Mouse (Mus musculus): Measurements from ENCODE around the gene B3gnt3. TPM values are rescaled to one million over a fixed set of nuclear protein-coding genes. Genes with fewer than 3 reads are reported as not detected.
"Not testable (repeated sequence)": the region's sequence is repeated elsewhere in the genome, so short reads cannot be mapped to it uniquely, and the experiment has no call there.

Gene B3gnt3
- 0.44 and 0.62 TPM in 2 replicates for polyA plus RNA-seq (2015; fragmentation: Nextera tagmentation; extraction: Ambion mirVana)

DNA sequence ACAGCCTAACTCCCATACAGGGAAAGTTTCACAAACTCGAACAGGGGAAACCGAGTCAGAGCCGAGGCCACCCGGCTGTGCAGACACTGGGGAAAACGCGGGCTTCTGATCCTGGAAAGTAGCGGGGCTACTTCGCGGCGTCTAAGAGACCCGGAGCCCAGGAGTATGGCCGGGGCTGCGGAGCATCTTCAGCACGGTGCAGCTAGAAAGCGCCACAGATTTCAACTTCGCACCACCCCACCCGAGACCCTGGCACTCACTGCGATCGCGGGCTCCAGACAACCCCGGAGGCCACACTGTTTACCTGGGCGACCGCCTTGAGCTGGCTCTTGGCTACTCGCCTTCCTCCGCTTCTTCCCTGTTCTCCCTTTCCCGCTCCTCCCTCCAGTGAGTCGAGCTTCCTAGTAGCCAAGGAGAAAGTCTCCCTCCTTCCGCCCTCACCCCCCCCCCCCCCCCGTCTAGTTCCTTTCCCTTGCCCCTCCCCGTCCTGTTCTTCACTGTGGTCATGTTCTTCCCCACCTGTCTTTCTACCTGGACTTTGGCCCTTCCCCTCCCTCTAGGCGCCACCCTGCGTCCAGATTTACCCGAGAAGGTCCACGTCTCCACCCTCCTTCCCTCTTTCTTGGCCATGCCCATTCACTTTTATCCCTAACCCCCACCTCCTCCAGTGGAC is at the start of gene B3gnt3:
B3gnt3 (minus strand) TSS at position 376 of the 673 bp plus-strand sequence.
- H3K4me3 ChIP-seq (ENCODE audit: low read length), result peak within 1 kb of the TSS; percentile 5; the same call in 1 of the 2 replicates

DNA sequence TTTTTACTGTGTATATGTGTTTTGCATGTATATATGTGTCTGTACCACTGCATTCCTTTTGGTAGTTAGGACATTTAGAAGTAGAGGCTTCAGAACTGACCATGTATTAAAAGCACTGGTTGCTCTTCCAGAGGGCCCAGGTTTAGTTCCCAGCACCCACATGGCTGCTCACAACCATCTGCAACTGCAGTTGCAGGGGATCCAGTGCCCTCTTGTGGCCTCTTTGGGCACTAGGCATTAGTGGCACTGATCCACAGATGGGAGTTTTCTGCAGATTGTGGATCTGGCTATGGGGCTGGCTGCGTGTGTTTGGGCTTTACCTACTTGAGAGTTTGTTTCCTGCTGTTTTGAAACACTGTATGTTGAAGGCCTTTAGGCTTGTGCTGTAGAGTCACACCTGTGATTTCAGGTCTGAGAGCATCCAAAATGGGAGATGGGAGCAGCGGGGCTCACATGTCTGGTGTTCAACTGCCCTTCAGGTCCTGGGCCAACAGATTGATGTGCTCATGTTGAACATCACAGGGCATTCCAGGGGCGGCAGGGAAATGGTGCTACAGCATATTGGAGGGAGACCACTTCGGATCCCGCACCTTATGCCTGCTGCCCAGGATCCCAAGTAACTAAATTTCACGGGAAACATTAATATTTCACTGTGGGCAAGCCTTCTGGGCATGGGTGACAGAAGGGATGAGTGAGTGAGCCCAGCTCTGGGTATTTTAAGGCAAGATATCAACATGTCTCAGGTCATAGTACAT is 47.9 kb upstream of the B3gnt3 start:
- not testable (repeated sequence) for H3K27me3 ChIP-seq (replicated peaks; ENCODE audit: control insufficient read depth, insufficient read depth, low read length); H3K36me3 ChIP-seq (ENCODE audit: control insufficient read depth, insufficient read depth, low read length); H3K4me1 ChIP-seq (ENCODE audit: control insufficient read depth, insufficient read depth, low read depth, low read length); H3K4me3 ChIP-seq (ENCODE audit: low read length); H3K9ac ChIP-seq (ENCODE audit: low read depth, low read length); H3K9me3 ChIP-seq (ENCODE audit: control insufficient read depth, low read length); ATAC-seq; H3K4me2 ChIP-seq (ENCODE audit: low read length); H3K27ac ChIP-seq (ENCODE audit: low read depth, low read length)
- WGBS, result 86% methylated on average over 6 of the region's 6 CpGs

More for the DNA sequence above, at the start of gene B3gnt3:
- Histone ChIP-seq H3K9me3 (ENCODE audit: control insufficient read depth, low read length) (no peaks in the 10 kb centered on the region), H3K4me2 (ENCODE audit: low read length) (peak within 1 kb of the TSS; percentile 11), H3K27me3 (replicated peaks; ENCODE audit: control insufficient read depth, insufficient read depth, low read length) (peaks cover 44% of the 10 kb centered on the region), H3K9ac (ENCODE audit: low read depth, low read length) (no peak within 1 kb of the TSS), H3K36me3 (ENCODE audit: control insufficient read depth, insufficient read depth, low read length) (no peaks in the 10 kb centered on the region), H3K27ac (ENCODE audit: low read depth, low read length) (no peak within 1 kb of the TSS), H3K4me1 (ENCODE audit: control insufficient read depth, insufficient read depth, low read depth, low read length) (no peaks in the 10 kb centered on the region; the same call in 1 of the 2 replicates)
- ATAC-seq, result no peak
- 22% methylated on average over 33 of the region's 34 CpGs for WGBS

DNA sequence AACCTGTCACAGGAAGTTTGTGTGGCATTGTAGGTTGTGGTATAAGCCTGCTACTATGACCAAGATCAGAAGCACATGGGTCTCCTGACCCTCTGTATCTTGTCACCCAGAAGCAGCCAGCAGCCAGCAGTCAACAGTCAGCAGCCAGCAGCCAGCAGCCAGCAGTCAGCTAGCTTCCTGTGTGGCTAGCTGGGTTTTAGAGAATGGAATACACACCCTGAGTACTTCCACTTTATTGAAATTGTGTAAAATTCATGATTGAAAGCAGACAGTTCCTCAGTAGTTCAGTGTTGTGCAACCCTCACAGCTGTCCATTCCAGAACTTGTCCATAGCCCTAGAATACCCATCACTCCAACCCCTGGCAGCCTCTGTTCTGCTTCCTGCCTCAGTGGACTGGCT is 45.5 kb upstream of the B3gnt3 start:
- H3K27me3 ChIP-seq (replicated peaks; ENCODE audit: control insufficient read depth, insufficient read depth, low read length); H3K4me1 ChIP-seq (ENCODE audit: control insufficient read depth, insufficient read depth, low read depth, low read length); H3K4me3 ChIP-seq (ENCODE audit: low read length); ATAC-seq; H3K27ac ChIP-seq (ENCODE audit: low read depth, low read length); H3K4me2 ChIP-seq (ENCODE audit: low read length); H3K9me3 ChIP-seq (ENCODE audit: control insufficient read depth, low read length); H3K9ac ChIP-seq (ENCODE audit: low read depth, low read length); H3K36me3 ChIP-seq (ENCODE audit: control insufficient read depth, insufficient read depth, low read length): not testable (repeated sequence)

DNA sequence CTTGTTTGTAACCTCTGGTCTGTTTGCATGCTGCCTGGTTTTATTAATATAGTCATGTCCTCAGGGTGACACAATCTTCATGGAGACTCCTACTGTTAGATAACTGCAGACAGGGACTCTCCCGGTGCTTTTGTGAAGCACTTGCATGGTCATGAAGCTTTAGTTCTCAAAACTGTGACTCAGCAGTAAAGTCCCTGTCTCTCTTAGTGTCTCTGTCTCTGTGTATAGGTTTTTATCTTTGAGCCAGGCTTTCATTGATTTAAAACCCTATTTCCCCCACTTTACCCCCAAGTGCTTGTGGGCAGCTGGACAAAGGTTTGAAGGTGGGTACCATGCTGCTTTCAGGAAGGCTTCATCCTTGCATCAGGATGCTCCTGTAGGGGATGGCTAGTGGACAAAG is 43.7 kb upstream of the B3gnt3 start:
- ATAC-seq, result no peak
- Histone ChIP-seq H3K4me3 (ENCODE audit: low read length) (no peak overlapping the region), H3K27ac (ENCODE audit: low read depth, low read length) (no peak overlapping the region), H3K9me3 (ENCODE audit: control insufficient read depth, low read length) (no peaks in the 10 kb centered on the region), H3K4me2 (ENCODE audit: low read length) (no peak overlapping the region), H3K9ac (ENCODE audit: low read depth, low read length) (no peak overlapping the region), H3K36me3 (ENCODE audit: control insufficient read depth, insufficient read depth, low read length) (no peaks in the 10 kb centered on the region), H3K4me1 (ENCODE audit: control insufficient read depth, insufficient read depth, low read depth, low read length) (peaks cover 5% of the 10 kb centered on the region), H3K27me3 (replicated peaks; ENCODE audit: control insufficient read depth, insufficient read depth, low read length) (no peaks in the 10 kb centered on the region)
- WGBS, result 83% methylated on average over 1 of the region's 1 CpGs

DNA sequence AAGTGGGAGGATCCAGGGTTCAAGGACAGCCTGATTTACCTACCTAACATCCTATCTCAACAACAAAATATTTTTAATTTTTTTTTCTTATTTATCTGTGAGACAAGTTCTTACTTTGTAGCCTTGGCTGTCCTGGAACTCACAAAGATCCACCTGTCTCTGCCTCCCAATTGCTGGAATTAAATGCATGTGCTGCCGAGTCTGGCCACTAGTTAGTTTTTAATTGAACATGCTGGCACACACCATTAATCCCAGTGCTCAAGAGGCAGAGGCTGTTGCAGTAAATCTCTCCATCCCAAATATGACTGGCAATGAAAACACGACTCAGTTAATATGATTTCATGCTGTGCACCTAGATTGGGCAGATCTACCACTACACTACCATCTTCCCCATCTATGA is 41.2 kb upstream of the B3gnt3 start:
- no peak for ATAC-seq
- WGBS, result 63% methylated on average over 2 of the region's 2 CpGs
- H3K9ac ChIP-seq (ENCODE audit: low read depth, low read length), result no peak overlapping the region

DNA sequence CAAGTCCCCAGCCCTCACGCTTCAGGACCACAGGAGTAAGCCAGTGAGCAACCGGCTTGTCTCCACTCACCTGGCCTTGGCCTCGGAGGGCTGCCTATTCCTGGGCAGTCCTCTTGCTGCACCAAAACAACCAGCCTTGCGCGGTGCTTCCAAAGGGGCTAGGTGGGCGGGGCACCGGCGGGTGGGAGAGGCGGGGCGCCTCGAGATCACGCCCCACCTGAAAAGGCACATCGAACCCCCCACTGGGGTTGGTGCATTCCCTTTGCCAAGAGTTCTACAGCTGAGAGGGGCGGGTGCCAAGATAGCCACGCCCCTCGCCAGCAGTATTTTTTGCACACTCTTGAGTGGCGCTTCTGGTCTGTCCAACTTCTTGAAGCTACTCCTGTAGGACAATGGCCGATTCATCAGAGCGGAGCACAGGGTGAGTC is 40.1 kb upstream of the B3gnt3 start:
- peaks cover 5% of the 10 kb centered on the region for H3K4me1 ChIP-seq (ENCODE audit: control insufficient read depth, insufficient read depth, low read depth, low read length)
- H3K4me2 ChIP-seq (ENCODE audit: low read length), result peak overlapping the region; percentile 65
- no peaks in the 10 kb centered on the region for H3K9me3 ChIP-seq (ENCODE audit: control insufficient read depth, low read length)
- ATAC-seq, result peak; percentile 68
- H3K27me3 ChIP-seq (replicated peaks; ENCODE audit: control insufficient read depth, insufficient read depth, low read length), result no peaks in the 10 kb centered on the region
- H3K36me3 ChIP-seq (ENCODE audit: control insufficient read depth, insufficient read depth, low read length), result no peaks in the 10 kb centered on the region
- no peak overlapping the region for H3K27ac ChIP-seq (ENCODE audit: low read depth, low read length)
- peak overlapping the region; percentile 35 for H3K4me3 ChIP-seq (ENCODE audit: low read length)
- WGBS, result 3% methylated on average over 19 of the region's 19 CpGs
- H3K9ac ChIP-seq (ENCODE audit: low read depth, low read length), result 0 out of 2 replicates have a peak overlapping the region, but pooled peaks have one; percentile 21

More for the DNA sequence above, 41.2 kb upstream of the B3gnt3 start:
- Histone ChIP-seq H3K4me2 (ENCODE audit: low read length) (no peak overlapping the region), H3K36me3 (ENCODE audit: control insufficient read depth, insufficient read depth, low read length) (no peaks in the 10 kb centered on the region), H3K4me1 (ENCODE audit: control insufficient read depth, insufficient read depth, low read depth, low read length) (peaks cover 5% of the 10 kb centered on the region), H3K27ac (ENCODE audit: low read depth, low read length) (no peak overlapping the region), H3K27me3 (replicated peaks; ENCODE audit: control insufficient read depth, insufficient read depth, low read length) (no peaks in the 10 kb centered on the region), H3K9me3 (ENCODE audit: control insufficient read depth, low read length) (no peaks in the 10 kb centered on the region), H3K4me3 (ENCODE audit: low read length) (no peak overlapping the region)

DNA sequence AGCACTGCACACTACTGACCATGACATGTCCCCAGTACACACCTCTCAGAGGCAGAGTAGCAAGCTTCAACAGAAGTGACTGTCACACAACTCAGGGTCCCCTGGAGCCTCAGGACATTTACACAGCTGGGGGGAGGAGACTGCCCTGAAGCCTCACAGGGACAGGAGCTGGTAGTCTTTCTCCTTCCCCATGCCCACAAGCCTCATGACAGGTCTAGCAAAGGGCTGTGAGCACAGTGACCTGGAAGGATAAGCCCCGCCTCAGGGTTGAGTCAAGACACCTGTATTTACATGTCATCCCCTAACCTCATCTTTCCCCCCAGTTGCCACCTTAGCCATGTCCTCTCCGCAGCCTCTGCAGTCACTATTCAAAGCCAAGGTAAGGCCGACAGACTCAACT is 39.6 kb upstream of the B3gnt3 start:
- 34% methylated on average over 3 of the region's 3 CpGs for WGBS
- Histone ChIP-seq H3K9me3 (ENCODE audit: control insufficient read depth, low read length) (no peaks in the 10 kb centered on the region), H3K4me1 (ENCODE audit: control insufficient read depth, insufficient read depth, low read depth, low read length) (peaks cover 5% of the 10 kb centered on the region), H3K27me3 (replicated peaks; ENCODE audit: control insufficient read depth, insufficient read depth, low read length) (no peaks in the 10 kb centered on the region), H3K36me3 (ENCODE audit: control insufficient read depth, insufficient read depth, low read length) (no peaks in the 10 kb centered on the region), H3K27ac (ENCODE audit: low read depth, low read length) (no peak overlapping the region), H3K4me2 (ENCODE audit: low read length) (peak overlapping the region; percentile 65), H3K9ac (ENCODE audit: low read depth, low read length) (no peak overlapping the region), H3K4me3 (ENCODE audit: low read length) (peak overlapping the region; percentile 35)
- ATAC-seq, result peak; percentile 32

DNA sequence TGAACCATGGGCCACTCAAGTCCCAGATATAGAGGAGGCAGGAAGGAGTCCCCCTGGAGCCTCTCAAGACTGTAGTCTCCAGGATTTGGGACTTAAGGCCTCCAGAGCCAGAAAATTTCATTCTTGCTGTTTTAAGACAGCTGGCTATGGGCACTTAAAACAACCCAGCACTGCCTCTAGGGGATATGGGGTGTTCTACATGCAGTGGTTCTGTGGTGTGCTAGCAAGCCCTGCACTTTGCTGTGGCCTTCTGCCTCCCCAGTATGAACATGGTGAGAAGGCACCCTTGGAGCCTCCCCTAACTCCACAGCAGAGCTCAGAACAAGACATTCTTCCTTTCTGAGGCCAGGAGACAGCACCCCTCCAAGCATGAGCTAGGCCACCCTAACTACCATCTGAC is 36.7 kb upstream of the B3gnt3 start:
- not testable (repeated sequence) for H3K4me3 ChIP-seq (ENCODE audit: low read length); H3K36me3 ChIP-seq (ENCODE audit: control insufficient read depth, insufficient read depth, low read length); H3K9me3 ChIP-seq (ENCODE audit: control insufficient read depth, low read length); H3K27ac ChIP-seq (ENCODE audit: low read depth, low read length); H3K9ac ChIP-seq (ENCODE audit: low read depth, low read length); H3K27me3 ChIP-seq (replicated peaks; ENCODE audit: control insufficient read depth, insufficient read depth, low read length); H3K4me1 ChIP-seq (ENCODE audit: control insufficient read depth, insufficient read depth, low read depth, low read length); H3K4me2 ChIP-seq (ENCODE audit: low read length); ATAC-seq

DNA sequence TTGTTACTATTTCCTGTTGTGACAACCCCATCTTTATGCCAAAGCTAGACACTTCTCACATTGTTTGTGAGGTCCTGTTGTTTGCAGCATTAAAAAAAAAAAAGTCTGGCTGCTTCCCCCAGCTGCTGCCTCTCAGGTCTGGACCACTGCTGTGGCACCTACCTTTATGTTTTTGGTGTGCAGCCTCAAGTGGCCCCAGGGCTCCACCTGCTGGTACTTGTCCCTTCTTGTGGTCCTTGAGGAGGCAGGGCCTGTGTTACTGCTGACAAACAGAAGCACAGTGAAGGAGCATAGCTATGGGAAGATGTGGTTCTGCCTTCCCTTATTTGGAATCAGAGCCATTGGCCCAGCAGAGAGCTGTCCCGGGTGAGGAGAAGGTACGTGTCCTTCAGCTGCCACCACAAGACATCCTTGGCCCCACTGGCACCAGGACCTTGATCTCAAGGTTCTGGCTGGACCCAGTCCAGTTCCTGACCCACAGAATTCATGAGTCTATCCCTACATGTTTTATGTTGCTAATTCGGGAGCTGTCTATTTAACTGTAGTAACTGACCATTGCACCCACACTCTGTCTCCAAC is 30.2 kb upstream of the B3gnt3 start:
- Histone ChIP-seq H3K4me1 (ENCODE audit: control insufficient read depth, insufficient read depth, low read depth, low read length) (peaks cover 4% of the 10 kb centered on the region; the same call in 1 of the 2 replicates), H3K27me3 (replicated peaks; ENCODE audit: control insufficient read depth, insufficient read depth, low read length) (no peaks in the 10 kb centered on the region), H3K9ac (ENCODE audit: low read depth, low read length) (no peak overlapping the region), H3K27ac (ENCODE audit: low read depth, low read length) (no peak overlapping the region), H3K4me3 (ENCODE audit: low read length) (no peak overlapping the region), H3K4me2 (ENCODE audit: low read length) (no peak overlapping the region), H3K36me3 (ENCODE audit: control insufficient read depth, insufficient read depth, low read length) (no peaks in the 10 kb centered on the region), H3K9me3 (ENCODE audit: control insufficient read depth, low read length) (no peaks in the 10 kb centered on the region)
- WGBS, result 57% methylated on average over 3 of the region's 3 CpGs
- no peak for ATAC-seq

Measured in hindbrain, embryonic 16.5 days (tissue).